Mouse (Mus musculus) cerebellum, postnatal 36 days (tissue): ENCODE measurements around the gene Gm11361.

Source experiments
- DNase-seq, 2 experiments: peaks; one replicate each; pipeline ENCODE4 v3.0.0; 2021 to 2022; ENCODE audit warnings: mixed read lengths in 2 of 2

Gene Gm11361

DNA sequence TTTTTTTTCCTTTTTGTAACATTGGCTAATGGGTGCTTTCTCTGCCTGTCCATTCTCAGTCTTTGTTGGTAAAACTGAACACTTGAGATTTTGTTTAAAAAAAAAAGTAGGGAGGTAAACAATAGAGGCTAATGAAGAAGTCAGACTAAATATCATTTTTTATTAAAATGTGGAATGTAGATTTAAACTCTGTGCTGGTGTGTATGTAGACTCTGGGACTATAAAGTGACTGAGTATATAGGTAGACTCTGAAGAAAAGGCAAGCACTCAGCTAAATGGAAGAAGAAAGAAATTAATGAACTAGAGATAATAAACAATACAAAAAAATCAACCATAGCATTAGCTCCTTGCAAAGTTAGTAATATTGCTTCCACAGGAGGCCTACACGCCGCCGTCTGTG is at the start of gene Gm11361:
Gene Gm11361, plus strand, starts transcription at position 301 of the 400 bp plus-strand sequence.
- no peak for DNase-seq

DNA sequence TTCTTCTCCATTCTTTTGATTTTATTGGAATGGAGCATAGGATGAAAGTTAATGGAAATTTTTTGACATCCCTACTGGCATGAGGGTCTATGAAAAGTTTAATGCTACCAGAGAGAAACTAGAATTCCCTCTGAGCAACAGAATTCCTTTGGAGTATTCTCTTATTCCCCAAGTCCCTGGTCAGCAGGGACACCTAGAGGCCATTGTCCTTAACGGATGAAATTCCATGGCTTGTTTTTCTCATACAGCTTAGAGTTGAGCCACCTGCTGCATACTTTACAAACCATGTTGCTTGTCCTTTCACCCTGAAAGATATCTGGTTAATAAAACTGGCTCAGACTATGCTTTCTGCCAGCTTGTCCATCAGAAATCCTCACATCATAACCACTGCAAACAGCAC is 7.1 kb downstream of the Gm11361 start:
- DNase-seq: no peak

DNA sequence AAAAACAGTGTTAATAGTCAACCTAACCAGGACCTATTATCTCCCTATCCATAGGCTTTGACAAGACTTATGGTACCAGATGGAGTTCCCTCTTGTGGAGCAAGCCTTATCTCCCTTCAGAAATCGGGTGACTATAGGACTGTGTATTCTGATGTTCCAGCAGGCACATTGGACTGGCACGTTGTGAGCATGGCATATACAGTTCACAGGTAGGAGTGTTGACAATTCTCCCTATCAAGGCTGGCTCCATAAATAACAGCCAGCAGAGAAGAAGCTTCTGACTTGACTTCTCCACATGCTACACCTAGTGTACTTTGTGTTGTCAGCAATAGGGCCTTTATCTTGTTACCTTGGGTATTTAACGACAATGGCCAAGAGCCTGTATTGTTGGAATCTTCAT is 30.0 kb downstream of the Gm11361 start:
- no peak for DNase-seq

DNA sequence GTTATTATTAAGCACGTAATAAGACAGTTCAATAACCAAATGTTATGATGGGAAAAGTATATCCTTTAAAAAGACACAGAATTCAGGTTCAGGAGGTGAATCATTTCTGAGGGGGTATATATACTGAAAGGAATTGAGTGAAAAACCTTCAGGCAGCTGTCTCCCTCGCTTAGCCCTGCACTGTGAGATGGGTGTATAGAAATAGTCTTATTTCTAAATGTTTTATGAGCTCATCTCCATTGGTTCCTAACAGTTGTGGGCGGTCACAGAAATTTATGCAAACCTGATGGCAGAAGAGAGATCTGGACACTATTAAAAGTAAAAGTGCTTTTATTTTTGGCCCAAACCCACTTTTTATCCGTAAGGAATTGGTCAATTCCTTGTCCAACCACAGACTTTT is 36.9 kb downstream of the Gm11361 start:
- DNase-seq: no peak

DNA sequence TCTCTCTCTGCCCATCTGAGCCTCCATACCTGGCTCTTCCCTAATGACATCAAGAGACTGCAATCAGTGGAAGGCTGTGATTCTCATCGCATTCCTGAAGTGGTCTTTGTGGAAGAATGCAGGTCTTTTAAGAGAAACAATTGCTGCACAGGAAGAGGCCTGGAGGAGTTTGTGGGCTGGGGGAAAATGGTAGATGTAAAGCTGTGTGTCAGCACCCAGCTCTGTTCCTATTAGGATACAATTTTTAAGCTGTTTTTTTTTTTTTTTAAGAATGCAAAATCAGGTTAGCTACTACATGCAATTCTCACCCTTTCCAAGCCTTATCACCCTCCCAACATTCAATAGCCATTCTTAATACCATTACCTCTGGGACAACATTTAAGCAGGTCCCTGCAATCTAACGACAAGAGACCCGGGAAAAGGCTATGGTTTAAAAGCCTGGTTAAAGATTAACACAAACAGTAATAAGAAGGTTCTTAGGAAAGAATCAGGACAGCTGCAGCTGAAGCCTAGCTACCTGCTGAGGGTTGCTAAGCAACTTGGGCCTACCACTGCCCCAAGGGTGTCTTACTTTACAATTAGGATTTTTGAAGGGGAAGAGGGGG is 37.5 kb downstream of the Gm11361 start:
- DNase-seq: no peak

DNA sequence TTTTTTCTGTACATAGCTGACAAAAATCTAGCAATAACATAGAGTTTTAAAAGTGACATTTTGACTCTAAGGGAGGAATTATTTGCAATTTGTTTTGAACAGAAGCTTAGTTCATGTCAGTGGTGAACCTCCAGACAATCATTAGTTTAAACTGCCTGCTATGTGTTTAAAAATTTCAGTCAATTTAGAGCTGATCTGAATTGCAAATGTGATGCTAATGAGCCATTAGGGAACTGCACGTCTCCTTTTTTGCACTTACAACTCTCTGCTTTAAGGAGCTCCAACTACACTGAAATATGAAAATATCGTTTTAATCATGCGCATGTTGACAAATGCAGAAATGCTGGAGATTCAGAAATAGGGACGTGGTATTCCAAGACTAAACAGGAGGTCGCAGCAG is 38.2 kb downstream of the Gm11361 start:
- no peak for DNase-seq

DNA sequence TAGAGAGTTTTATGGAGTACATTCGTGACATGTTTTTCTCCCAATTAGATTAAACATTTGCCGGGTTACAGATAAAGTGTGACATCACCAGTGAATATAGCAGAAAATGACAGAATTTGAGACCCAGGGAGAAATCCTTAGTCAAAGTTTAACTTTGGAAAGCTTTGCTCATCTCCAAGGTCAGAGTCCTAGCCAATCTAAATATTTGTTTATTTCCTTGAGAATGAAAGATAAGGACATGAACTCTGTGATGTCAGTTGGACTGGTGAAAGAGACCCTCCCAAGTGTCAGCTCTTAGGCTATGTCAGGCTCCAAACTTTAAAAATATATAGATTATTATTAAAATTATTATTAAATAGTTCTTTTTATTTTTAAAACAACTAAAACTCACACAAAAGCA is 39.8 kb downstream of the Gm11361 start:
- DNase-seq: no peak

DNA sequence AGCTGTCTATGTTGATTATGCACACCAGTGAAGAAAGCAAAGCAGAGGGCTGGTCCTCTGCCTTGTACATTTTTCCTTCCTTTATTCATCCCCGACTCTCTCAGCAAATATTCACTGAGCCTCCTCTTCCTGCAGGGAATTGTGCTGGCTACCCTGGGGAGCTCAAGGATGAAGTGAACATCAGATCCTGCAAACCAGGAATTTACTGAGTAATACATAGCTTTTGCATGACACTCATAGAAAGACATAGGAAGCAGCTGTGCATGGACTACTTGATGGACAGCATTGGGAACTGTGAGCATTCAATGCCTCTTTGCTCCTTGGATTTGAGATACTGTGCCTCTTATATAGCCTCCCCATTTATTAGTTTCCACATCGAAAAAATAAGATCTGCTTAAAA is 40.2 kb downstream of the Gm11361 start:
- no peak for DNase-seq
